Mouse (Mus musculus): ENCODE measurements around the gene Xrcc4.

Gene Xrcc4

GRCm38 (mm10) chr13:89944354-89944753, 145.1 kb downstream of the Xrcc4 start:
- no peak for DNase-seq (ENCODE audit: low spot score)

- peak; percentile 31 for DNase-seq (ENCODE audit: low spot score)
Measured at GRCm38 (mm10) chr13:89929477-89929876, 159.9 kb downstream of the Xrcc4 start.

DNA sequence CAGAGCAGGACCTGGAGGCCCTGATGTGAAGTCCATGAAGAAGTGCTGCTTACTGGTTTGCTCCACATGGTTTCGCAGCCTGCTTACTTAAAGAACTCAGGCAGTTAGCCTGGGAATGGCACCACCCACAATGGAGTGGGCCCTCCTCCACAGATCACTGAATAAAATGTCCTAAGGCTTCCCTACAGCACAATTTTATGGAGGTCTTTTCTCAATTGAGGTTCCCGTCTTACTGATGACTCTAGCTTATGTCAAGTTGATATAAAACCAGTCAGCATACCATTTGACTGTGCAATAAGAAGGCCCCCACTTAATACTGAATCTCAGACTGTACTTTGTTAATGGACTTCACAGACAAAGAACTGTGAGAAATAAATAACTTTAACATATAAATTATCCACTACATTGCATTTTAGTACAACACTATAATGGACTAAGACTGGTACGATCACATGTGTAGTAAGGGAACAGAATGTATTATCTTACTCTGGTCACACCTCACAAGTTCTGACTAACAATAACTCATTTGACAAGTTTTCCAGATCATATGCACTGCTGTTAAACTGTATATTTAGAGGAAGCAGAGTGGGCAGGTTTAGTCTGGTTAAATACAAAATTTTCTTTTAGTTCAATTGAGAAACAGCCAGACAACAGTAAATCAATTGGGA, 170.5 kb downstream of the Xrcc4 start:
- DNase-seq (ENCODE audit: low spot score), result no peak

DNA sequence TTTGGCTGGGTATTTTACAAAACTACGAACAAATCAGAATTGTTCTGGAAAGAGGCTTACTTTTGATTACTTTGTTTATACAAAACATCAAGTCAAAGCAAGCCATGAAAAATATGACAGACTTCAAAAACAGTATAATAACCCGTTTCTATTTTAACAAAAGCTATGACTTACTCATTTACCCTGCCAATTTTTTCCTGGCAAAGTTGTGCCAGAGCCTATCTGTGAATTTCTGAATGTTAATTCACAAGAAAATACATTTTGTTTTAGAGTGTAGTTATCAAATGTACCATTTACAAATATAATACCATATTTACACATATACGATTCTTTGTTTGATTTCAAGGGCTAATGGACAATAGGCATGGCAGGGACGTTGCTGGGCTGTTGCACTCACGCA, 175.1 kb downstream of the Xrcc4 start:
- no peak for DNase-seq (ENCODE audit: low spot score)

DNA sequence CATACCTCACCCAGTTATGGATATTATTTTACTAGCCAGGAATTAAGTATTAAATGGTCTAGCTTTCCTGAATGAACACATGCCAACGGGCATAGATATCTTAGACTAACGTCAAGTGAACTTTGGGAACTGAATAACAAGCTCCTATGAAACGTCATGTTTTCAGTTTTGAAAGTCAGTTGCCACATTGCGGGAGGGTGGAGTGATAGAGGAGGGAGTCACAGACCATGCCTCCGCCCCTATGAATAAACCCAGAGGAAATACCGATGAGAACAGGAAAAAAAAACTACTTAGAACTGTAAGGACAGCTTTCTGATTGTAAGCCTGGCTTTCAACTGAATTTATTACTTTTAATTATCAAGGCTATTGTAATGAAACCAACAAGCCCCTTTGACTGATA, 175.5 kb downstream of the Xrcc4 start:
- no peak for DNase-seq (ENCODE audit: low spot score)

GRCm38 (mm10) chr13:89906120-89906519, 183.3 kb downstream of the Xrcc4 start:
- DNase-seq (ENCODE audit: low spot score), result no peak

DNA sequence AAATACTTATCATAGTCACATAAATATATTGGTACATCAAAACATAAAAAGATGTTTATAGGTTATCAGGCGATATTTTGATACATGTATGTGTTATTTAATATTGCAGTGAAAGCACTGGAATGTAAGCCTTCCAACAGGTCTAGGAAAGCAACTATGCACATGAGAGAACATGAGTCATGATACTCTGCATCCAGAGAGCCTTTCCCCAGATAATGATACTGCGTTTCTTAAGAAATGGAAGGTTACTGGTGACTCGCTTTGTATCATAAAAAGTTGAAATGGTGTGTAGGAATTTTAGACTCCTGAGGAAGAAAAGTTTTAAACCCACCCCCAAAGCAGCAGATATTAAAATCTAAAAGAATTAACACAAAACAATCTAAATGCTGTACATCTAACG, 190.3 kb downstream of the Xrcc4 start:
- no peak for DNase-seq (ENCODE audit: low spot score)

DNA sequence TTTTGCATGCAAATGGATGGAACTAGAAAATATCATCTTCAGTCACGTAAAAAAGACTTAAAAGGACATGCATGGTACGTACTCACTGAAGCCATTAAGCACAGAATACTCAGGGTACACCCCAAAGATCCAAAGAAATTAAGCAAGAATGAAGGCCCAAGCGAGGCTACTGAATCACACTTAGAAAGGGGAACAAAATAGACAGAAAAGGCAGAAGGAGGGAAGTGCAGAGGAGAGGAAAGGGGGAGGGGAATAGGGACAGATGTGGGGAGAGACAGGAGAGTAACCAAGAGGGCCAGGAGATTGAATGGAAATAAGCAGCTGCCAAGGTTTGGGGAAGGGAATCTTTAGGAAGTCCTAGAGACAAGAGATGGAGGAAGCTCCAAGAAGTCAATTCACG, 197.3 kb downstream of the Xrcc4 start:
- no peak for DNase-seq (ENCODE audit: low spot score)

DNA sequence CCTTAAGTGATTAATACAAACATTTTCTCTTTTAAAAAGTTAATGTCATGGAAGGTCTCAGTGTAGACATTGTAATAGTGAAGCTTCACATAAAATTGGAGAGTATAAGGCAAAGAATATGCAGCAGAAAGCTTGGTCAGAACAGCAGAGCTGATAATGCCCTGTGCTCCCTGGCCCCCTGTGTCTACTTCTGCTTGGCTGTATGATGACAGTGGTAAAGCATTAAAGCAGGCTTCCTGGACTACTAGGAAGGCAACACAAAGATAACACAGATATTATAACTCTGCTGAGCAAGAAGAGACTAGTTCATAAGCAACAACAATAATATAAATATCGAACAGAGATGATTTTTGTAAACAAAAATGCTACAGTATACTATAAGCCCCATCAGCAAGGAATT, 199.2 kb downstream of the Xrcc4 start:
- no peak for DNase-seq (ENCODE audit: low spot score)

- no peak for DNase-seq (ENCODE audit: low spot score)
Measured at GRCm38 (mm10) chr13:89889074-89889473, 200.3 kb downstream of the Xrcc4 start.

DNA sequence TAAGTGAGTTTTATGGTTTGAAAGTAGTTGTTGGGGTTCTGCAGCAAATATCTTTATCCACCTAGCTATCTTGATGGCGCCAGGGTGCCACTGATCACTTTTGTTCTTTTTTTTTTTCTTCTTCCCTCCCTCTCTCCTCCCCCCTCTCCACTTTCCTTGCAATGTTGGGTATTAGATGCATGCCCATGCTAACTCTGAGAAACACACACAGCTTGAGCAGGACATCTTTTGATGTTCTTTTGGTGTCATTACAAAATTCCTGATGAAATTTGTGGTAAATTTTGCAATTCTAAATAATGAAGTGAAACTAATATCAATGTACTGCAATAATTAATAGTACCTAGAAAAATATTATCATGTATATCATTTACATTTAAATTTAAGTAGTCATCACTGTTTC, 205.9 kb downstream of the Xrcc4 start:
- no peak for DNase-seq (ENCODE audit: low spot score)

DNA sequence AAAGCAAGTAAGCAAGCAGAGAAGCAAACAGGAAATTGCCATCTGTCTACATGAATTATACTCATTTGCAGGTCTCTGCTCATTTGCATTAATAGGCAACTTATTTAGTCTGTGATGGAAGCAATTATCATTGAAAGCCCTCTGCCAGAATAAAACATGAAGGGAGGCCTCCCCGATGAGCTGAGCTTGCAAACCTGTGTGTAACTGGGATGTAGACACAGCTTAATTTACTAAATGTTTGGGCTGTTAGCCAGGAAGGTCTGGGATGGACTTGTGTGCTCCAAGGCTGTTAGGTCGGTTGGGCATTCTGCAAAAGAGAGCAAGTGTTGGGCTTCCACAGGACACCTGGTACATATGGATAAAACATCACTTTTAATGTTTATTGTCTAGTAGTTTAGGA, 208.1 kb downstream of the Xrcc4 start:
- no peak for DNase-seq (ENCODE audit: low spot score)

GRCm38 (mm10) chr13:89878832-89879468, 210.5 kb downstream of the Xrcc4 start:
- no peak for DNase-seq (ENCODE audit: low spot score)

GRCm38 (mm10) chr13:89875499-89875898, 213.9 kb downstream of the Xrcc4 start:
- no peak for DNase-seq (ENCODE audit: low spot score)

- DNase-seq (ENCODE audit: low spot score), result no peak
Measured at GRCm38 (mm10) chr13:89872725-89873124, 216.7 kb downstream of the Xrcc4 start.

DNA sequence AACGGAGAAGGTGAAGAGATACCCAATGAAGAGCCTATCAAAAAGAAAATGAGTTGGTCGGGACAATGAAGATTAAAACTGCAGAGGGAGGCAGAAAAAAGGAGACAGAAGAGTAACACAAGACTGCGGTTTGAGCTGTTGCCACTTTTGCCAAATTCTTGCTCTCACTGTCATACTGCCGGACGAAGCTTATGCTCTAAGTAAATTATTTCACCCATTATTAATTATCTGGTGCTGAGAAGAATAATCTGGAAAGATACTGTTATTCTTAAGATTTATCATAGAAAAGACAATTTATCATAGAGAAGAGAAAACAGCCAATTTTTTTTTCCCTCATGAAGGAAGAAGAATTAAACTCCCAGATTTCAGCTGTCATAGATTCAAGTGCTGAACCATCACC, 235.3 kb downstream of the Xrcc4 start:
- no peak for DNase-seq (ENCODE audit: low spot score)

DNA sequence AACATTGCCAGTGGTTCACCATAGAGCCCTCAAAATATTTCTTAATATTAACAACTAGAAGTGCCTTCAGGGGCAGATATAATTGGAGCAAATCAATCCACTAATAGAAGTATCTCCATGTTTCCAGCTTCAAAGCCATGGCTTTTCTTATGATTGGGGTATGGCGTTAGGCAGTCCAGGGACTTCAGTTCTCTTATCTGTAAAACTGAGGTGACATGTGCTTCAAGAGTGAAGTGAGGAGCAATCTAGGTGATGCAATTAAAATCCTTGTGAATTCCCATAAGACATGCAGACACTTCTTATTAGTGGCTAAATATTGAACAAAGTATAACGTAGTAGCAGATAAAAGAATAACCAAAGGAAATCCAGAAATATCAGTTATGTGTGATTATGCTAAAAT, 238.7 kb downstream of the Xrcc4 start:
- no peak for DNase-seq (ENCODE audit: low spot score)

- no peak for DNase-seq (ENCODE audit: low spot score)
Measured at GRCm38 (mm10) chr13:89849955-89850354, 239.5 kb downstream of the Xrcc4 start.

DNA sequence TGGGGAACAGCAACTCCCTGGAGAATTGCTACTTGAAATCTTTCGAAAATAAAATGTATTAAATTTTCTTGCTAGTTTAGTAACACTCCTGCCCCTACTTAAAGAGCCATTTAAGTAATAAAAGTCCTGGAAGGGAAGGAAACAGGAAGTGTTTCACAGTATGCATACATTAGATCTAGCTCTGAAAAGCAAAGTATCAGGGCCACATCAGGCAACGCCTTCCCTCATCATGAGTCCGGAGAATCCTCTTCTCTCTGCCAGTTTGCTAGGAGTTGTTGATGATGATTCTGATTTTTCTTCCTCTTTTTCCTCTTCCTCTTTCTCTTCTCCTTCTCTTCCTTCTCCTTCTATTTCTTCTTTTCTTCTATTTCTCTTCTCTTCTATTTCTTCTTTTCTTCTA, 250.8 kb downstream of the Xrcc4 start:
- no peak for DNase-seq (ENCODE audit: low spot score)

DNA sequence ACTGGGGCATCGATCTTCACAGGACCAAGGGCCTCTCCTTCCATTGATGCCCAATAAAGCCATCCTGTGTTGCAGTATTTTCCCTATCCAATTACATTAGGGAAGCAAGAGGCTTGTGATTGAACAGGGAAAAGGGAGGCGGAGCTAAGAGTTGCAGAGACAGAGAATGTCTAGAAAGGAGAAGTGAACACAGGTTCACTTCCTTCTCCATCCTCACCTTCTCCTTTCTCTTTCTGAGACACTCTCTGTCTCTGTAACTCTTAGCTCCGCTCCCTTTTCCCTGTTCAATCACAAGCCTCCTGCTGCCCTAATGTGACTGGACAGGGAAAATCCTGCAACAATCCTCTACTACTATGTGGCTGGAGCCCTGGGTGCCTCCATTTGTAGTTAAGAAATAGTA, 254.9 kb downstream of the Xrcc4 start:
- DNase-seq (ENCODE audit: low spot score), result no peak

GRCm38 (mm10) chr13:89833053-89833670, 256.2 kb downstream of the Xrcc4 start:
- DNase-seq (ENCODE audit: low spot score), result no peak

DNA sequence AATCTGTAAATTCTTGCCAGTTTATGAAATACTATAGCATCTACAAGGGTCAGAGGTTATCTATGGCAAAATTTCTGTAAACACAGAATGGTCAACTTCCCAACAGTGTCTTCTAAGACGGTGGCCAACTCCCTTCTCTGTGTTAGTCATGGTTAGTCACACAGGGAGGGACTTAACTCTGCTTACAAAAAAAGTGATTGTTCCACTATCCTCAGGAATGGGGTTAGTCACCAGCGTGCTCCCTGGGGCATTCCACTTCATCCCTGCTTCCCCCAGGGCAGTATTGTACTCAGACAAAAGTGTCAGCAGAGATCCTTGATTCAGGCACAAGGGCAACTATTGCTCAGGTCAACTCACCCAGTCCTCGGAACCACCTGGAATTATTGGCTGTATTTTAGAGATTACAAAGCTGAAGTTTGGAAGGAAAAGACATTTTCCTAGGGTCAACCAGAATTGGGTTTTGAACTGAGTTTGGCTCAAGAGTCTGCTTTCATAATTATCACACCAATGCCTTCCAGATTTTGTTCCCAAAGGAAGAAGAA, 260.9 kb downstream of the Xrcc4 start:
- DNase-seq (ENCODE audit: low spot score), result no peak

GRCm38 (mm10) chr13:89827838-89828237, 261.6 kb downstream of the Xrcc4 start:
- DNase-seq (ENCODE audit: low spot score), result no peak

Measured in urinary bladder, postnatal 25 days (tissue).